Mouse (Mus musculus) liver, embryonic 11.5 days (tissue): ENCODE measurements at regions not wholly inside any gene's neighbourhood (a gene's known extent, or its start where the extent isn't known, plus 50 kb on each side); places are given as distances from the start of the nearest gene placed in this dataset.

Experiments used
- ATAC-seq: fragments of 200-750 bp; cut with Nextera tagmentation; replicated peaks from 2 replicates; pipeline ENCODE4 v1.8.0; 2017; ENCODE audit warnings: moderate number of reproducible peaks, mild to moderate bottlenecking, moderate TSS enrichment, moderate library complexity; ENCODE audit not compliant: low FRiP score
- DNase-seq: peaks from one replicate; pipeline ENCODE4 v3.0.0-alpha.2; 2017; ENCODE audit warnings: low spot score
- H3K27ac ChIP-seq: fragments of 300-500 bp; sonication (generic); 2 replicates; pipeline ENCODE4 v1.5.1; 2014; ENCODE audit warnings: mild to moderate bottlenecking, low read depth, low read length, control low read depth
- H3K27me3 ChIP-seq: fragments of 300-500 bp; sonication (generic); replicated peaks from 2 replicates; pipeline ENCODE4 v1.6.1; 2014; ENCODE audit warnings: low read length, mixed read lengths; ENCODE audit not compliant: control insufficient read depth, insufficient read depth
- H3K36me3 ChIP-seq: fragments of 300-500 bp; sonication (generic); 2 replicates; pipeline ENCODE4 v1.6.1; 2014; ENCODE audit warnings: mild to moderate bottlenecking, low read length, moderate library complexity, mixed read lengths; ENCODE audit not compliant: control insufficient read depth, insufficient read depth
- H3K4me1 ChIP-seq: fragments of 300-500 bp; sonication (generic); replicated peaks from 2 replicates; pipeline ENCODE4 v1.6.1; 2014; ENCODE audit warnings: low read length, mixed read lengths; ENCODE audit not compliant: control insufficient read depth, insufficient read depth
- H3K4me2 ChIP-seq: fragments of 300-500 bp; sonication (generic); 2 replicates; pipeline ENCODE4 v1.6.1; 2014; ENCODE audit warnings: mild to moderate bottlenecking, control low read depth, moderate library complexity
- H3K4me3 ChIP-seq: fragments of 300-500 bp; sonication (generic); 2 replicates; pipeline ENCODE4 v1.5.1; 2014; ENCODE audit warnings: low read depth, low read length, control low read depth
- H3K9ac ChIP-seq: fragments of 300-500 bp; sonication (generic); 2 replicates; pipeline ENCODE4 v1.6.1; 2014; ENCODE audit warnings: low read depth, low read length, control low read depth
- H3K9me3 ChIP-seq: fragments of 300-500 bp; sonication (generic); 2 replicates; pipeline ENCODE4 v1.6.1; 2016; ENCODE audit warnings: low read length, inconsistent platforms, mixed read lengths; ENCODE audit not compliant: control insufficient read depth
- WGBS: fragments of 180-500 bp; shearing (Covaris S2); extraction: QIAGEN DNeasy Blood & Tissue Kit; methylation state at CpG from one replicate; pipeline ENCODE4 v1.1.7; 2014; 5-methylcytosine and 5-hydroxymethylcytosine counted together

DNA sequence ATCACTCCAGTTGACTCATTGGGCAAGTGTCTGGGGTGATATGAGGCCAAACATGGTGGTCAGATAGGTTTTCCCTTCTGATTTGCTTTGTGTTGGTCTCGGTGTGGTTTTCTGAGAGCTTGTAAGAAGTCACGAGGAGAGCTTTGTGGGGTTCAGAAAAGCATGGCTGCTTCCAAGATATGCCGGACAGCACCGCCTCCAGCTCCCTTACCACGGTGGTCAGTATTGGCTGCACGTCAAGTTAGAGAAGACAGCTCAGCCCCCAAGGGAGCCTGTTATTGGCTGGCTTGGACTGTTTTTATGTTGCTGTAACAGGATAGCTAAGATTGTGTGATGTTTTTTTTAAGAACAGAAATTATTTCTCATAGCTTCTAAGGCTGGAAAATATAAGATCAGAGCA lies 154.7 kb upstream of the Kcnj16 start:
- no peak for DNase-seq
- Histone ChIP-seq H3K27me3 (no peaks in the 10 kb centered on the region), H3K9me3 (no peaks in the 10 kb centered on the region), H3K4me1 (no peaks in the 10 kb centered on the region), H3K36me3 (no peaks in the 10 kb centered on the region), H3K27ac (no peak overlapping the region), H3K4me3 (no peak overlapping the region), H3K4me2 (no peak overlapping the region), H3K9ac (no peak overlapping the region)
- no peak for ATAC-seq
- 80% methylated on average over 6 of the region's 6 CpGs for WGBS

- H3K4me2 ChIP-seq: no peak overlapping the region
- no peak for ATAC-seq
Measured at GRCm38 (mm10) chr11:110814732-110815131, 153.1 kb upstream of the Kcnj16 start.

GRCm38 (mm10) chr11:110815206-110815605 lies 152.6 kb upstream of the Kcnj16 start:
- ATAC-seq (no peak), DNase-seq (no peak)
- H3K4me1 ChIP-seq: no peaks in the 10 kb centered on the region
- no peak overlapping the region for H3K4me2 ChIP-seq
- H3K4me3 ChIP-seq: no peak overlapping the region
- no peaks in the 10 kb centered on the region for H3K36me3 ChIP-seq
- H3K27ac ChIP-seq: no peak overlapping the region
- no peak overlapping the region for H3K9ac ChIP-seq
- H3K27me3 ChIP-seq: no peaks in the 10 kb centered on the region
- WGBS: 79% methylated on average over 7 of the region's 7 CpGs
- H3K9me3 ChIP-seq: no peaks in the 10 kb centered on the region

More at GRCm38 (mm10) chr11:110814732-110815131, 153.1 kb upstream of the Kcnj16 start:
- Histone ChIP-seq H3K4me1 (no peaks in the 10 kb centered on the region), H3K27me3 (no peaks in the 10 kb centered on the region), H3K27ac (no peak overlapping the region), H3K4me3 (no peak overlapping the region), H3K9ac (no peak overlapping the region), H3K36me3 (no peaks in the 10 kb centered on the region), H3K9me3 (no peaks in the 10 kb centered on the region)
- DNase-seq: no peak
- 82% methylated on average over 9 of the region's 9 CpGs for WGBS

- DNase-seq (no peak), ATAC-seq (no peak)
- H3K4me1 ChIP-seq: no peaks in the 10 kb centered on the region
- no peak overlapping the region for H3K9ac ChIP-seq
- H3K27ac ChIP-seq: no peak overlapping the region
- no peaks in the 10 kb centered on the region for H3K36me3 ChIP-seq
- no peak overlapping the region for H3K4me3 ChIP-seq
- no peaks in the 10 kb centered on the region for H3K27me3 ChIP-seq
- WGBS: 64% methylated on average over 5 of the region's 5 CpGs
- H3K4me2 ChIP-seq: no peak overlapping the region
- no peaks in the 10 kb centered on the region for H3K9me3 ChIP-seq
Measured at GRCm38 (mm10) chr11:110828584-110828983, 139.2 kb upstream of the Kcnj16 start.

DNA sequence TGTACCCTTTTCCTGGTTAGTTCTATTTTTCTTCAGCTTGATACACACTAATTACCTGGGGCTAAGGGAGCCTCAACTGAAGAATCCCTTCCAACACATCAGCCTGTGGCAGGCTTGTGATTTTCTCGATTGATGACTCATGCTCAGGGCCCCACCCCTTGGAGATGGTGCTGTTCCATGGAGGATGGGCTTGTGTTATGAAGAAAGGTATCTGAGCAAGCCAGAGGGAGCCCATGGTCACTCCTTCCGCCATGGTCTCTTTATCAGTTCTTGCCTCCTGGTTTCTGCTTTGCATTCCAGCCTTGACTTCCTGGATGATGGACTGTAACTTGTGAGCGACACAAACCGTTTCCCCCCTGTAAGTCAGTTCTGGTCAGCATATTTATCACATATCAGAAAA lies 131.1 kb upstream of the Kcnj16 start:
- no peak overlapping the region for H3K4me2 ChIP-seq
- peak; percentile 89 for ATAC-seq
- H3K4me1 ChIP-seq: no peaks in the 10 kb centered on the region
- H3K4me3 ChIP-seq: no peak overlapping the region
- no peak for DNase-seq
- H3K9me3 ChIP-seq: no peaks in the 10 kb centered on the region
- no peak overlapping the region for H3K27ac ChIP-seq
- H3K36me3 ChIP-seq: no peaks in the 10 kb centered on the region
- no peaks in the 10 kb centered on the region for H3K27me3 ChIP-seq
- WGBS: 27% methylated on average over 4 of the region's 4 CpGs
- no peak overlapping the region for H3K9ac ChIP-seq

DNA sequence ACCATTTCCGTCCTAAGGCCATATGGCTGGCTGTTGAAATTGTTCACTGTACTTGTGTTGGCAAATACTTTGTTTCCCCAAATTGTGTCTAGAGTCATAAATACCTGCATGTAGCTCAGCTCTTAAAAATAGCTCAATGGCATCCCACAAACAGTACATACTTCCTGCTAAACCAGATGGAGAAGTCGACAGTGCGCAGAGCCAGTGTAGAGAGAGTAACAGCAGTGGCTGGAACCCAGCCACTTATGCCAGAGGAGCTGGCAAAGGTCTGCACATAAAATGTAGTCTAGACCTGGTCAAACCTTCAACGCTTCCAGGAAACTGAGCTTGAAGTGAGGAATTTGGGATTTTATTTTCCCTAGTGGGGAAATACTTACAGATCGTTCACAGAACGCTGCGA lies 128.5 kb upstream of the Kcnj16 start:
- H3K4me3 ChIP-seq: no peak overlapping the region
- H3K36me3 ChIP-seq: no peaks in the 10 kb centered on the region
- no peak for ATAC-seq
- no peak overlapping the region for H3K9ac ChIP-seq
- no peaks in the 10 kb centered on the region for H3K4me1 ChIP-seq
- no peak for DNase-seq
- 88% methylated on average over 7 of the region's 7 CpGs for WGBS
- no peaks in the 10 kb centered on the region for H3K27me3 ChIP-seq
- no peak overlapping the region for H3K27ac ChIP-seq
- H3K9me3 ChIP-seq: no peaks in the 10 kb centered on the region
- no peak overlapping the region for H3K4me2 ChIP-seq

GRCm38 (mm10) chr11:110868319-110868718 lies 99.5 kb upstream of the Kcnj16 start:
- no peaks in the 10 kb centered on the region for H3K4me1 ChIP-seq
- H3K9ac ChIP-seq: no peak overlapping the region
- H3K27ac ChIP-seq: no peak overlapping the region
- ATAC-seq (no peak), DNase-seq (no peak)
- H3K4me3 ChIP-seq: no peak overlapping the region
- H3K9me3 ChIP-seq: no peaks in the 10 kb centered on the region
- no peak overlapping the region for H3K4me2 ChIP-seq
- H3K27me3 ChIP-seq: no peaks in the 10 kb centered on the region
- 71% methylated on average over 3 of the region's 3 CpGs for WGBS
- H3K36me3 ChIP-seq: no peaks in the 10 kb centered on the region

DNA sequence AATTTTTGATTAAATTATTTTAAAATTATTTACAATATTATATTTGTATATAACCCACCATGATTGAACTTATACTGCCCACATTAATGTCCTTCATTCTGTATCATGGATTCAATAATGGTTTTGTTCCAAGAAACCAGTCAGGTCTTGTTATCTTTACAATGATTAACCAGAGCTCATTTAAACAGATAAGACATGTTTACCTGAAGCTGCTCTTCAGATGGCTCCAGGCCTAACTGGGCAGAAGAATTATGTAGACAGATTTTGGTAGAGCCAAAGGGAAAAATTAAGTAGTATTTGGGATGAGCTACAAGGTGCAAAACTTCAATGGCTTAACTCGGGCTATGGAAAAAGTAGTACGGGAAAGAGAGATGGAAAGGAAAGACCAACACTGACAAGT lies 97.7 kb upstream of the Kcnj16 start:
- WGBS: 72% methylated on average over 2 of the region's 2 CpGs
- Histone ChIP-seq H3K4me3 (no peak overlapping the region), H3K4me1 (no peaks in the 10 kb centered on the region; the same call in 1 of the 2 replicates), H3K9ac (no peak overlapping the region), H3K9me3 (no peaks in the 10 kb centered on the region), H3K27ac (no peak overlapping the region), H3K36me3 (no peaks in the 10 kb centered on the region), H3K27me3 (no peaks in the 10 kb centered on the region), H3K4me2 (no peak overlapping the region)
- ATAC-seq (no peak), DNase-seq (no peak)

DNA sequence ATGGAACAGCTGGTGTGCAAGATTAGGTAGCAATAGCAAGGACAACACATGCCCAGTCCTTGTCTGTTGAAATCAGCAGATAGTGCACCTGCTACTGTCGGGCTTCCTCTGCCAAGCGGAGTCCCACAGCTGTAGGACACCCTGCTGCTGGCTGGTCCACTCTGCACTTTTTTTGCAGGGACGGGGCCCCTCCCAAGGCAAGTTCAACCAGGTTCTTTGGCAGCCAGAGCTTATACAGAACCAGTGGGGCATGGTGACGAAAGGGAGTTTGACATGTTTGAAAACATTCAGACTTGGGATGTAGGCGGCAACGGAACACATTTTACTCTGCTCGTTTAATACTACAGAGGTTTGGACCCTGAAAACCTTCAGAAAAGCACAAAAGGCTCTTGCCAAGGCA lies 93.2 kb upstream of the Kcnj16 start:
- WGBS: 63% methylated on average over 7 of the region's 7 CpGs
- no peak overlapping the region for H3K4me2 ChIP-seq
- H3K4me3 ChIP-seq: no peak overlapping the region
- no peaks in the 10 kb centered on the region for H3K27me3 ChIP-seq
- no peaks in the 10 kb centered on the region for H3K9me3 ChIP-seq
- no peaks in the 10 kb centered on the region for H3K36me3 ChIP-seq
- H3K4me1 ChIP-seq: no peaks in the 10 kb centered on the region; the same call in 1 of the 2 replicates
- ATAC-seq (peak; percentile 74), DNase-seq (no peak)
- no peak overlapping the region for H3K9ac ChIP-seq
- H3K27ac ChIP-seq: no peak overlapping the region
